ENCODE assay signal across 21 mouse cellular contexts in the genomic region with DNA sequence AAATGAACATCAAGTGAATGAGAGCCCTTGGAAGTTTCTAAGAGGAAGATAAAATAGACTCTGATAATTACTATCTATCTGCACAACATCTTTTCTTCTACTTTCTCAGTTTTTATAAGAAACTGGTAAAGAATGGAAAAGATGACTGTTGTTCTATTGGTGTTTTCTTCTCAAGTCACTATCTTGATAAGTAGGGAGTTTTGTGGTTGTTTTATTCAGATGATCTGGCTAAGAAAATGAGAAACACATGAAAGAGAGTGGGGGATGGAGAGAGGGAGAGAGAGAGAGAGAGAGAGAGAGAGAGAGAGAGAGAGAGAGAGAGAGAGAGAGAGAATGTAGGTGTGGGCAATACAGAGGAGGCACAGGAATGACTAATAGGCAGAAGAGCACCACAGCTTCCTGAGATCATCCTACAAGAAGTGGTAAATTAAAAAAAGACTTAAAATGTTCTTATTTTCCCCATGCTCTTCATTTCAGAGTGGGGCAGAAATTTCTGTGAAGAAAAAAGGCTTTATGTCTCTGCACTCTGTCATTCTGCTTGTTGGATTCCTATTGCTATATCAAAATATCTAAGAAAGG.
DNase-seq lines count a peak whose midpoint lies in the region; ATAC-seq lines count a peak whose summit lies in the region.
"Had no signal": no experiment of that assay in that cellular context is flagged by ENCODE, and none has a peak within 500 bp of the region (broad histone marks: within the 10 kb centered on the region; RNA-seq: fewer than 3 reads in every experiment).

No protein-coding gene starts in this region.

- peak; percentile 41 for DNase-seq in CD4-positive helper T cell, adult 2 months (ENCODE audit: low read depth, low spot score)
- DNase-seq in brain, adult 2 months (ENCODE audit: low read depth, low spot score) = peak; percentile 37
- DNase-seq in telencephalon, adult 2 months (ENCODE audit: low read depth, low spot score) = peak; percentile 6
- no peak for DNase-seq in embryo, embryonic 11 days
- no peak for DNase-seq in cerebellum, adult 8-10 months
- DNase-seq in heart, postnatal 10 days = no peak
- DNase-seq: adrenal gland, adult 8-10 months; adrenal gland, postnatal 25 days; B cell, adult 2 months; cerebellum, adult 18-20 months; cerebellum, adult 9-11 months; cerebellum, postnatal 25 days; gastrocnemius, adult 2 months; gastrocnemius, postnatal 14 days; heart, adult 11 months; heart, postnatal 36 days; kidney, adult 11 months had no signal

- intact Hi-C loops in heart, postnatal 10 days (cut with DNase I) = no loop called here

- ATAC-seq in CD4-positive, CD25-positive, alpha-beta regulatory T cell, adult 4 months = peak; percentile 74
- ATAC-seq: forebrain, embryonic 15.5 days; hindbrain, postnatal 0 days; intestine, embryonic 15.5 days had no signal

Comparison
In these comparisons a context has a peak if more than half of its experiments do, and no peak if none do; other contexts are left out.
1. DNase-seq: peak in CD4-positive helper T cell, adult 2 months (single experiment), brain, adult 2 months (single experiment) and telencephalon, adult 2 months (single experiment); none in embryo, embryonic 11 days (single experiment), cerebellum, adult 8-10 months (single experiment) and heart, postnatal 10 days (0 of 2).